ENCODE assay signal across 17 mouse cellular contexts in genomic region chr6:37465847-37466246, GRCm38 (mm10). TPM values are rescaled to one million over a fixed set of nuclear protein-coding genes. Genes with fewer than 3 reads are reported as not detected.
DNase-seq lines count a peak whose midpoint lies in the region; ATAC-seq and TF ChIP-seq lines count a peak whose summit lies in the region.
"Had no signal": no experiment of that assay in that cellular context is flagged by ENCODE, and none has a peak within 500 bp of the region (broad histone marks: within the 10 kb centered on the region; RNA-seq: fewer than 3 reads in every experiment).

No protein-coding gene starts in this region.

- peak overlapping the region; percentile 57 for H3K4me2 ChIP-seq in CH12.LX (ENCODE audit: insufficient read depth, low read depth, poor library complexity, severe bottlenecking)
- no peak overlapping the region for H3K4me2 ChIP-seq in limb, embryonic 12.5 days
- H3K4me2 ChIP-seq: heart, embryonic 13.5 days; hindbrain, embryonic 14.5 days; liver, embryonic 12.5 days; midbrain, embryonic 15.5 days; neural tube, embryonic 13.5 days; stomach, embryonic 15.5 days had no signal

- in situ Hi-C loops in CH12.LX (cut with MboI; ENCODE audit: low pct_ligation_motif_present, low pct_unique_long_range_greater_than_20kb, low sequenced_read_pairs): no loop called here

- H3K9ac ChIP-seq in CH12.LX (ENCODE audit: insufficient read depth, low read depth): peak overlapping the region; percentile 39; the same call in 1 of the 2 replicates
- H3K9ac ChIP-seq in limb, embryonic 12.5 days (replicated peaks): no peak overlapping the region
- H3K9ac ChIP-seq: heart, embryonic 13.5 days; hindbrain, embryonic 14.5 days; liver, embryonic 12.5 days; midbrain, embryonic 15.5 days; neural tube, embryonic 13.5 days; stomach, embryonic 15.5 days had no signal

- no peak for TF ChIP-seq RAD21 in CH12.LX (IDR thresholded peaks at IDR 0.05; ENCODE audit: low read depth, low read length)

- peak overlapping the region in 1 of 3 experiments; percentile 4 for H3K4me3 ChIP-seq in CH12.LX (replicated peaks in 1 of 3; ENCODE audit: low read depth in 2 of 3, low read length in 2 of 3, poor library complexity in 1 of 3)
- H3K4me3 ChIP-seq in limb, embryonic 12.5 days (replicated peaks): no peak overlapping the region
- H3K4me3 ChIP-seq: gastrocnemius, adult 2 months; heart, embryonic 13.5 days; liver, embryonic 12.5 days; midbrain, embryonic 15.5 days; neural tube, embryonic 13.5 days; stomach, embryonic 15.5 days had no signal

- H3K27ac ChIP-seq in CH12.LX (ENCODE audit: insufficient read depth, low read depth): no peak overlapping the region
- peak overlapping the region; percentile 87 for H3K27ac ChIP-seq in limb, embryonic 12.5 days
- H3K27ac ChIP-seq: gastrocnemius, adult 2 months; heart, embryonic 13.5 days; hindbrain, embryonic 14.5 days; liver, embryonic 12.5 days; midbrain, embryonic 15.5 days; neural tube, embryonic 13.5 days had no signal

- DNase-seq in layer of hippocampus, adult 18-20 months (ENCODE audit: low spot score in 2 of 2): peak; percentile 42 to 84
- no peak for DNase-seq in layer of hippocampus, postnatal 36 days
- DNase-seq in CH12.LX (ENCODE audit: extremely low read depth): no peak
- DNase-seq in embryo, embryonic 11.5 days (ENCODE audit: low read depth, low spot score): peak; percentile 7
- no peak for DNase-seq in lung, postnatal 14 days
- DNase-seq: cerebellum, adult 9-10 months; gastrocnemius, adult 2 months; kidney, postnatal 14 days; lung, postnatal 4 days had no signal

- H3K4me1 ChIP-seq in CH12.LX (ENCODE audit: control insufficient read depth in 1 of 2, insufficient read depth in 2 of 2): peaks cover 4 to 14% of the 10 kb centered on the region in 2 experiments
- H3K4me1 ChIP-seq in limb, embryonic 12.5 days (replicated peaks): peaks cover 7% of the 10 kb centered on the region
- H3K4me1 ChIP-seq: stomach, embryonic 15.5 days had no signal

- no peaks in the 10 kb centered on the region for H3K36me3 ChIP-seq in CH12.LX (replicated peaks in 1 of 2; ENCODE audit: control insufficient read depth in 1 of 2, insufficient read depth in 1 of 2, low read length in 1 of 2)
- H3K36me3 ChIP-seq in limb, embryonic 12.5 days: no peaks in the 10 kb centered on the region
- H3K36me3 ChIP-seq: heart, embryonic 13.5 days; liver, embryonic 12.5 days; midbrain, embryonic 15.5 days; neural tube, embryonic 13.5 days; stomach, embryonic 15.5 days had no signal

- dilution Hi-C loops in CH12.LX (cut with MboI; ENCODE audit: extremely low pct_ligation_motif_present, extremely low pct_unique_long_range_greater_than_20kb, low sequenced_read_pairs): no loop called here

- ATAC-seq in limb, embryonic 12.5 days (ENCODE audit: insufficient number of reproducible peaks, insufficient read depth, low FRiP score, low TSS enrichment, low read depth): 0 out of 2 replicates have a peak, but pooled peaks have one; percentile 37
- no peak for ATAC-seq in activated CD4-positive, CD25-positive, alpha-beta regulatory T cell, adult 4 months
- ATAC-seq: liver, embryonic 12.5 days; midbrain, embryonic 15.5 days had no signal

- WGBS in limb, embryonic 12.5 days: 24% methylated on average over 5 of the region's 5 CpGs

- TF ChIP-seq CTCF in CH12.LX (conservative IDR thresholded peaks at IDR 0.05 in 1 of 2, IDR thresholded peaks at IDR 0.05 in 1 of 2; ENCODE audit: low read depth in 2 of 2, low read length in 2 of 2): no peak

- H3K79me2 ChIP-seq in CH12.LX (replicated peaks; ENCODE audit: control insufficient read depth, extremely low read depth, insufficient read depth, poor library complexity, severe bottlenecking): no peaks in the 10 kb centered on the region

- no peaks in the 10 kb centered on the region for H3K27me3 ChIP-seq in CH12.LX (replicated peaks)
- no peaks in the 10 kb centered on the region for H3K27me3 ChIP-seq in limb, embryonic 12.5 days
- H3K27me3 ChIP-seq: heart, embryonic 13.5 days; liver, embryonic 12.5 days; midbrain, embryonic 15.5 days; neural tube, embryonic 13.5 days; stomach, embryonic 15.5 days had no signal

- no peak for TF ChIP-seq EP300 in CH12.LX (IDR thresholded peaks at IDR 0.05; ENCODE audit: low read length)

- TF ChIP-seq POLR2A in CH12.LX (IDR thresholded peaks at IDR 0.05; ENCODE audit: low read depth, low read length): no peak

- peaks cover 3% of the 10 kb centered on the region for H3K9me3 ChIP-seq in CH12.LX (replicated peaks; ENCODE audit: low read length)
- H3K9me3 ChIP-seq in limb, embryonic 12.5 days: no peaks in the 10 kb centered on the region
- H3K9me3 ChIP-seq: liver, embryonic 12.5 days; midbrain, embryonic 15.5 days; neural tube, embryonic 13.5 days; stomach, embryonic 15.5 days had no signal

TF ChIP-seq in CH12.LX, 34 proteins besides CTCF, POLR2A, EP300 and RAD21:
- no peak for TF ChIP-seq ZC3H11A (IDR thresholded peaks at IDR 0.05; ENCODE audit: low read depth, low read length)
- TF ChIP-seq RCOR1 (conservative IDR thresholded peaks at IDR 0.05; ENCODE audit: low read depth, low read length): no peak
- no peak for TF ChIP-seq MAFK (IDR thresholded peaks at IDR 0.05; ENCODE audit: insufficient replicate concordance, low read length)
- TF ChIP-seq PAX5 (IDR thresholded peaks at IDR 0.05; ENCODE audit: low read length): no peak
- TF ChIP-seq TBP (conservative IDR thresholded peaks at IDR 0.05; ENCODE audit: low read depth, low read length): no peak
- TF ChIP-seq MAX (IDR thresholded peaks at IDR 0.05; ENCODE audit: low read length): no peak
- no peak for TF ChIP-seq BHLHE40 (IDR thresholded peaks at IDR 0.05; ENCODE audit: low read depth, low read length)
- TF ChIP-seq MXI1 (IDR thresholded peaks at IDR 0.05; ENCODE audit: low read depth, low read length): no peak
- no peak for TF ChIP-seq MAZ (IDR thresholded peaks at IDR 0.05; ENCODE audit: low read depth, low read length)
- TF ChIP-seq KAT2A (IDR thresholded peaks at IDR 0.05; ENCODE audit: insufficient replicate concordance, low read length): no peak
- TF ChIP-seq E2F4 (IDR thresholded peaks at IDR 0.05; ENCODE audit: insufficient replicate concordance, low read depth, low read length): no peak
- no peak for TF ChIP-seq USF2 (conservative IDR thresholded peaks at IDR 0.05; ENCODE audit: low read depth, low read length)
- no peak for TF ChIP-seq ZNF384 (IDR thresholded peaks at IDR 0.05; ENCODE audit: low read depth, low read length)
- no peak for TF ChIP-seq NRF1 (IDR thresholded peaks at IDR 0.05; ENCODE audit: low read depth, low read length)
- TF ChIP-seq CHD1 (IDR thresholded peaks at IDR 0.05; ENCODE audit: low read depth, low read length): no peak
- no peak for TF ChIP-seq MYC (IDR thresholded peaks at IDR 0.05; ENCODE audit: low read depth, low read length)
- TF ChIP-seq ZMIZ1 (IDR thresholded peaks at IDR 0.05; ENCODE audit: low read depth, low read length): no peak

RNA-seq across cellular contexts. Expression of gene Creb3l2, which starts 23.9 kb away (rescaled TPM):
- total RNA-seq in layer of hippocampus, adult 18-20 months (2021): 1 to 10 TPM; 9.3 to 9.4 TPM
- 10 to 100 TPM; 10.7 to 11.5 TPM for total RNA-seq in layer of hippocampus, postnatal 36 days (2021)
- total RNA-seq in CH12.LX (2012; rRNA removed): 7.0 and 8.7 TPM in 2 replicates
- 1.3 and 1.5 TPM in 2 replicates for total RNA-seq in CH12.LX (2014; rRNA removed)
- polyA plus RNA-seq in CH12.LX (2012; ENCODE audit: insufficient read length, low read depth): 6.6 and 8.5 TPM in 2 replicates
- 26.4 and 30.7 TPM in 2 replicates for polyA plus RNA-seq in limb, embryonic 12.5 days (2016; fragmentation: Nextera tagmentation; extraction: Ambion mirVana)
- polyA plus RNA-seq in activated CD4-positive, CD25-positive, alpha-beta regulatory T cell, adult 4 months (2017; shearing (Covaris generic)): 1 to 10 TPM; 3.0 to 3.6 TPM

Comparison
In these comparisons a context has a peak if more than half of its experiments do, and no peak if none do; other contexts are left out.
1. DNase-seq: peak in layer of hippocampus, adult 18-20 months (2 of 2) and embryo, embryonic 11.5 days (single experiment); none in layer of hippocampus, postnatal 36 days (0 of 2), CH12.LX (single experiment) and lung, postnatal 14 days (single experiment).